Mouse (Mus musculus) ES-Bruce4 (cell line): ENCODE measurements around the gene Pycard. TPM values are rescaled to one million over a fixed set of nuclear protein-coding genes. Genes with fewer than 3 reads are reported as not detected.

Source experiments
- H3K27ac ChIP-seq: 2 replicates; pipeline ENCODE4 v1.5.1; 2012; ENCODE audit warnings: low read length, inconsistent platforms; ENCODE audit not compliant: insufficient read depth
- H3K27me3 ChIP-seq: 2 replicates; pipeline ENCODE4 v1.6.1; 2012; ENCODE audit warnings: mild to moderate bottlenecking, low read length, inconsistent platforms; ENCODE audit not compliant: control insufficient read depth, poor library complexity, insufficient read depth, severe bottlenecking
- H3K36me3 ChIP-seq: 2 replicates; pipeline ENCODE4 v1.6.1; 2012; ENCODE audit warnings: inconsistent platforms, mild to moderate bottlenecking, low read length, moderate library complexity; ENCODE audit not compliant: control insufficient read depth, poor library complexity, insufficient read depth, severe bottlenecking
- H3K4me1 ChIP-seq: one replicate; pipeline ENCODE4 v1.8.1; 2011; ENCODE audit warnings: low read length; ENCODE audit not compliant: control insufficient read depth, insufficient read depth
- H3K4me3 ChIP-seq: 2 replicates; pipeline ENCODE4 v1.5.1; 2011; ENCODE audit warnings: low read depth, mild to moderate bottlenecking, low read length
- H3K9ac ChIP-seq: 2 replicates; pipeline ENCODE4 v1.6.1; 2012; ENCODE audit warnings: low read depth, mild to moderate bottlenecking, inconsistent platforms; ENCODE audit not compliant: poor library complexity, severe bottlenecking
- H3K9me3 ChIP-seq: replicated peaks from 2 replicates; pipeline ENCODE4 v1.6.1; 2012; ENCODE audit warnings: mild to moderate bottlenecking, low read length, inconsistent platforms; ENCODE audit not compliant: control insufficient read depth, poor library complexity, insufficient read depth, severe bottlenecking
- CTCF ChIP-seq: IDR thresholded peaks from one replicate; pipeline ENCODE4 v1.8.1; 2011; ENCODE audit warnings: low read depth, low read length
- EP300 ChIP-seq: IDR thresholded peaks from 2 replicates; pipeline ENCODE4 v1.6.1; 2011; ENCODE audit warnings: low read depth, low read length; ENCODE audit not compliant: insufficient read depth
- POLR2A ChIP-seq: IDR thresholded peaks from one replicate; pipeline ENCODE4 v1.8.1; 2011; ENCODE audit warnings: low read length; ENCODE audit not compliant: insufficient read depth
- polyA plus RNA-seq: library from polyadenylated mRNA; stranded (reverse); fragments of >200 nt; gene quantifications from 2 replicates; pipeline ENCODE4 v1.2.4, GENCODE M21; 2011; ENCODE audit warnings: low read depth; ENCODE audit not compliant: missing spikeins, insufficient read depth, insufficient read length

Pycard gene
- polyA plus RNA-seq, 1 experiment, result 29.8 TPM

DNA sequence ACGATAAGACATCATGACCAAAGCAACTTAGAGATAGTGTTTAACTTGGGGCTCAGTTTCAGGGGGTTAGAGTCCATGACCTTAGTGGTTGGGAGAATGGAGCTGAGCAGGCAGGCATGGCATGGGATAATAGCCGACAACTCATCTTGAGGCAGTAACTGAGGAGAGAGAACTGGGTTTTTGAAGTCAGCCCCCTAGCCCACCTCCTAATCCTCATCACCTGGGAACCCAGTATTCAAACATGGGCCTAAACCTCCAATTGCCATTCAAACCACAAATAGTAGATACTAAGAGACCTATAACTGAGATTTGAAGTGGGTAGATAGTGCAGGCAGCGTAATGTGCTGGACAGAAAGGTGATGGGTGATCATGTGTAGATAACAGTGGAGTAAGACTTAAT, 13.1 kb downstream of the Pycard start:
- Histone ChIP-seq H3K36me3 (peaks cover 97% of the 10 kb centered on the region), H3K4me3 (no peak overlapping the region), H3K9me3 (no peaks in the 10 kb centered on the region), H3K4me1 (no peaks in the 10 kb centered on the region), H3K9ac (no peak overlapping the region), H3K27ac (peak overlapping the region; percentile 7; the same call in 1 of the 2 replicates), H3K27me3 (no peaks in the 10 kb centered on the region)
- TF ChIP-seq EP300 (no peak), POLR2A (no peak), CTCF (no peak)

DNA sequence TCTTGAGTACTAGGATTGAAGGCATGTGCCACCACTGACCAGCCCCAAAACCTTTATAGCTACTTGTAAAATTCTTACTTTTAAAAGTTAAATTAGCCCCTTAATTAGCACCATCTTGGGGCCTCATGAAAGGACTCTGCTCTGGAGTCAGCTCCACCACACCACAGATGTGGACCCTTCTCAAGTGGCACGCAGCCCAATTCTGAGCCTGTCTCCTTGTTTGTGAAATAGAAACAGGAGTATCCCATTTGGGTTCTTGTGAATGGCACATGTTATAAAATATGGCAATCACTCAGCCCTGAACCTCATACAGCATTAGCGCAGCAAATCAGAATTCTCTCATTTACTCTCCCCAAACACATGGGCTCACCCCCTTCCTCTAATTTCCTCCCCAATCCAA, 14.8 kb downstream of the Pycard start:
- no peaks in the 10 kb centered on the region for H3K27me3 ChIP-seq
- no peak overlapping the region for H3K27ac ChIP-seq
- H3K36me3 ChIP-seq, result peaks cover 97% of the 10 kb centered on the region
- TF ChIP-seq POLR2A (no peak), CTCF (no peak), EP300 (no peak)
- no peak overlapping the region for H3K9ac ChIP-seq
- H3K4me3 ChIP-seq, result no peak overlapping the region
- H3K9me3 ChIP-seq, result no peaks in the 10 kb centered on the region
- no peaks in the 10 kb centered on the region for H3K4me1 ChIP-seq

DNA sequence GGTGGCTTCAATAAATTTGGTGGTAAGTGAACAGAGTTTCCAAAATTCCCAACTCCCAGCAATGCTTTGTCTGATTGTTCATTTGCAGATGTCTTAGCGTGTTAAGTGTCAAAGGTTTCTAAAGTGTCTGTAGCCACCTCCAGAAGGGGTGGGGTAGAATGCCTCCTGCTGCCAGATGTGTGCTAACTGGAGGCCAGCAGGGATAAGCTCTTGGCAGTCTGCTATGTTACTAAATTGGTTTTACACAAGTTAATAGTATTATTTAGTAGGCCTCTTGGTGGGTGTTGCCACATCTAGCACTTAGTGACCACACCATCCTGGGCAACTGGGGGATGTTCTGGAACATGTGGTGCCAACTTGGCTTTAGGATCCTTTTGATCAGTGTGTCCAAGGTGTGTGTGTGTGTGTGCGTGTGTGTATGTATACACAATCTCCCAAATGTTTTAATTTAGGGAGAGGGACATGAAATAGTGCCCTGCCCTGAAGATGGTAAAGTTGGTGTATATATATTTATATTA, 19.2 kb downstream of the Pycard start:
- H3K27me3 ChIP-seq, result no peaks in the 10 kb centered on the region
- TF ChIP-seq CTCF (no peak), POLR2A (no peak)
- no peak overlapping the region for H3K4me3 ChIP-seq
- no peak overlapping the region for H3K9ac ChIP-seq
- no peaks in the 10 kb centered on the region for H3K4me1 ChIP-seq
- H3K27ac ChIP-seq, result no peak overlapping the region
- H3K36me3 ChIP-seq, result peaks cover 96% of the 10 kb centered on the region
- no peaks in the 10 kb centered on the region for H3K9me3 ChIP-seq

DNA sequence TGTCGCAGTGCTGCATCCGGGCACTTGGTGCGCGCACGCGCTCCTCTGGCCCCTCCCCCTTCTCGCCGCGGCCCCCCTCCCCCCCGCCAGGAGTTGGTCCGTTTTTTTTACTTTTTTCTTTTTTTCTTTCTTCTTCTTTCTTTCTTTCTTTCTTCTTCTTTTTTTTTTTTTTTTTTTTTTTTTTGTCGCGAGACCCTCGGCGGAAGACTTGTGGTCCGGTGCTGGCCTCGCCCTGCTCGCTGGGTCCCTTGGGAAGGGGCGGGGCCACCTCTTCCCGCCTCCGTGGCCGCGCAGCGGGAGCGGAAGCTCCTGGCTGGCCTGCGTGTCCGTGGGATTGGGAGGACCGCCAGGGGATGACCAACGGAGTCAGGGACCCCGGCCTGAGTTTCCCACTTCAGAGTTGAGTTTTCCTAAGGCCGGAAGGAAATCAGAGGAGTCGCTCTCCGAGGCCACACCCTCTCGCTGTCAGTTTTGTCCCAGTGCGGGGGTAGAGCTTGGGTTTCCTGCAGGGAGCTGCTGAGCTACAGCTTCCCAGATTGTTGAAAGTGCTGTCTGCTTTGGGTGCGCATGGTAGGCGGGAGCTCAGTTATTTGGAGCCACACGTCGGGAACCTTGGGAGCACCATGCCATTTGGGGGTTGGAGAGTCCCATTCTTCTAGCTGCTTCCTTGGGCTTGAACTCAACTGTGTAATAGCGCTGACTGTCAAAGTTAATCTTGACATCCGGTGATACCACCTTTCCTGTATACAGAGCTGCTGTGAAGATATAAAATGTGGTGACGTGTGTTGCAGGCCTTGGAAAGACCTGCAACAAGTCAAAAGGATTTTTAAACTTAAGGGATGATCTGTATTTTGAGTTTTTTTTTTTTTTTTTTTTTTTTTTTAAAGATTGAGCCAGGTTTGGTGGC, 25.5 kb downstream of the Pycard start:
- Histone ChIP-seq H3K36me3 (peaks cover 38% of the 10 kb centered on the region), H3K4me1 (no peaks in the 10 kb centered on the region), H3K4me3 (peak overlapping the region; percentile 82), H3K27me3 (no peaks in the 10 kb centered on the region), H3K9me3 (no peaks in the 10 kb centered on the region), H3K27ac (no peak overlapping the region), H3K9ac (peak overlapping the region; percentile 92)
- TF ChIP-seq POLR2A (no peak), CTCF (no peak), EP300 (no peak)

DNA sequence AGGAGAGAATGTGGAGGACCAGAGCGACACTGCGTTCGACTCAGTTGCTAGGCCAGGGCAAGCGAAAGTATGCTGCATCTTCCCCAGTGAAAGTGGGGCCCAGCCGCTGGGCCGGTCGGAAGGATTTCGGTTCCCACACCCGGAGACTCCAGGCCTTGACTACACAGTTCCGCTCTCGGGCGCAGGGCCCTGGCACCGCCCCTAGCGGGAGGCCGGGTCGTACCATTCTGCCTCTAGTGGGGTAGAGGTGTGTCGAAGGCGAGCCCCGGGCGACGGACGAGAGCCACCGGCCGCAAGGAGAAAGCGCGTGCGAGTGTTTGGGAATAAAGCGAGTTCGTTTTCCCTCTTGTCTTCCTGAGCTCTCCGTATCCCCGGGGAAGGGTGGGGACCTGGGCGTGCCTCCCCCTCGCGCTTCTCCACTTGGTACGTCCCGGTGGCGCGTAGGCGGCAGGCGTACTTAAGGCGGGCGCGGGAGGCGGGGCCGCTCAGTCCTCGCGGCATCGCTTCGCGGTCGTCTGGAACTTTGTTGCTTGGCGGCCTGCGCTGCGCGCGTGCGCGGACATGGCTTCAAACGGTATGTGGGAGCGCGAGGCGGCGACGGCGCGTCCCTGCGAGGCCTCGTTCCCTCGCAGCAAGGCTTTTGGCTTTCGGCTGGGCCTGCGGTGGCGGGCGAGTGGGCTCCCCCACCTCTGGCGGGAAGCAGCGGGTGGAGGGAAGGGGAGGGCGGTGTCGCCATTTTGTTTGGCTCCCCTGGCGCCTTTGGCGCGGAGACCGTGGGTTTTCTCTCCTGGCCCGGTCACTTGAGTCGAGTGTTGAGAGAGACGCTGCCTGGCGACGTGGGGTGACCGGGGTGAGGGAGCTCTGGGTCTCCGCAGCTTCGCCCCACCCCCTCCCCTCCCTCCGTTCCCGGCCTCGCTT, 26.4 kb downstream of the Pycard start, which contains the start of gene Fus:
Gene Fus (plus strand): TSS at position 454 of the 918 bp plus-strand sequence.
- Histone ChIP-seq H3K4me1 (no peaks in the 10 kb centered on the region), H3K27me3 (no peaks in the 10 kb centered on the region), H3K36me3 (peaks cover 29% of the 10 kb centered on the region), H3K27ac (peak within 1 kb of the TSS; percentile 68), H3K9ac (peak within 1 kb of the TSS; percentile 92), H3K4me3 (peak within 1 kb of the TSS; percentile 88), H3K9me3 (no peaks in the 10 kb centered on the region)
- TF ChIP-seq POLR2A, result peak; percentile 95
- TF ChIP-seq CTCF, result no peak
- TF ChIP-seq EP300, result 0 out of 2 replicates have a peak, but pooled peaks have one; percentile 15
